Mouse (Mus musculus) thymus, adult 2 months (tissue): ENCODE measurements around the gene 3110001I22Rik. TPM values are rescaled to one million over a fixed set of nuclear protein-coding genes. Genes with fewer than 3 reads are reported as not detected.

Experiments
- DNase-seq: peaks from one replicate; pipeline ENCODE4 v3.0.0; 2021
- H3K27ac ChIP-seq: fragments of 200-500 bp; 2 replicates; pipeline ENCODE4 v1.5.1; 2012; ENCODE audit warnings: low read length, control low read depth; ENCODE audit not compliant: control insufficient read depth, insufficient read depth
- H3K27me3 ChIP-seq: fragments of 200-500 bp; 2 replicates; pipeline ENCODE4 v1.6.1; 2012; ENCODE audit warnings: mild to moderate bottlenecking, low read length, moderate library complexity, mixed read lengths; ENCODE audit not compliant: control insufficient read depth, insufficient read depth
- H3K36me3 ChIP-seq: fragments of 200-500 bp; 2 replicates; pipeline ENCODE4 v1.6.1; 2012; ENCODE audit warnings: mild to moderate bottlenecking, low read length, moderate library complexity; ENCODE audit not compliant: control insufficient read depth, insufficient read depth
- H3K4me1 ChIP-seq: fragments of 200-500 bp; replicated peaks from 2 replicates; pipeline ENCODE4 v1.6.1; 2012; ENCODE audit warnings: low read length; ENCODE audit not compliant: control insufficient read depth, insufficient read depth
- H3K4me3 ChIP-seq: fragments of 200-500 bp; 2 replicates; pipeline ENCODE4 v1.5.1; 2012; ENCODE audit warnings: mild to moderate bottlenecking, low read length, control low read depth, moderate library complexity; ENCODE audit not compliant: control insufficient read depth, insufficient read depth
- CTCF ChIP-seq: fragments of 200-500 bp; IDR thresholded peaks from 2 replicates; pipeline ENCODE4 v1.5.1; 2012; ENCODE audit warnings: mild to moderate bottlenecking, control low read depth, low read length, moderate library complexity, borderline replicate concordance; ENCODE audit not compliant: control insufficient read depth, poor library complexity, insufficient read depth; ENCODE audit errors: extremely low read depth
- POLR2A ChIP-seq: fragments of 200-500 bp; IDR thresholded peaks from 2 replicates; pipeline ENCODE4 v1.6.1; 2012; ENCODE audit warnings: mild to moderate bottlenecking, low read length, control low read depth, moderate library complexity; ENCODE audit not compliant: control insufficient read depth, poor library complexity, insufficient read depth; ENCODE audit errors: extremely low read depth
- WGBS: fragments of 180-500 bp; shearing (Covaris S2); methylation state at CpG from one replicate; pipeline ENCODE4 v1.1.7; 2018; 5-methylcytosine and 5-hydroxymethylcytosine counted together
- polyA plus RNA-seq: library from polyadenylated mRNA; depleted of rRNA; stranded (reverse); fragments of >200 nt; gene quantifications from 2 replicates; pipeline ENCODE4 v1.2.3, GENCODE M21; 2012

The 3110001I22Rik gene
- polyA plus RNA-seq, 1 experiment = 3.0 TPM

GRCm38 (mm10) chr16:13672386-13672898 lies 713 bp downstream of the 3110001I22Rik start:
- H3K4me1 ChIP-seq = peaks cover 7% of the 10 kb centered on the region
- H3K4me3 ChIP-seq = peak overlapping the region; percentile 96
- under 1% methylated on average over 20 of the region's 20 CpGs for WGBS
- peak; percentile 66 for DNase-seq
- TF ChIP-seq POLR2A (no peak), CTCF (no peak)
- peak overlapping the region; percentile 21 for H3K27ac ChIP-seq
- H3K27me3 ChIP-seq = no peaks in the 10 kb centered on the region
- H3K36me3 ChIP-seq = peaks cover 9% of the 10 kb centered on the region

- no peak overlapping the region for H3K4me3 ChIP-seq
- H3K27ac ChIP-seq = no peak overlapping the region
- DNase-seq = no peak
- 81% methylated on average over 5 of the region's 5 CpGs for whole genome bisulfite sequencing
- H3K27me3 ChIP-seq = no peaks in the 10 kb centered on the region
- H3K36me3 ChIP-seq = peaks cover 16% of the 10 kb centered on the region
- TF ChIP-seq CTCF (no peak), POLR2A (no peak)
- peaks cover 6% of the 10 kb centered on the region for H3K4me1 ChIP-seq
These were observed 1.4 kb downstream of the 3110001I22Rik start for GRCm38 (mm10) chr16:13673114-13673513.

- no peak overlapping the region for H3K4me3 ChIP-seq
- H3K27me3 ChIP-seq = no peaks in the 10 kb centered on the region
- TF ChIP-seq POLR2A (no peak), CTCF (no peak)
- peaks cover 6% of the 10 kb centered on the region for H3K4me1 ChIP-seq
- WGBS = 96% methylated on average over 3 of the region's 3 CpGs
- peaks cover 21% of the 10 kb centered on the region for H3K36me3 ChIP-seq
- H3K27ac ChIP-seq = no peak overlapping the region
- no peak for DNase-seq
These were observed 2.8 kb downstream of the 3110001I22Rik start for GRCm38 (mm10) chr16:13674511-13674910.

DNA sequence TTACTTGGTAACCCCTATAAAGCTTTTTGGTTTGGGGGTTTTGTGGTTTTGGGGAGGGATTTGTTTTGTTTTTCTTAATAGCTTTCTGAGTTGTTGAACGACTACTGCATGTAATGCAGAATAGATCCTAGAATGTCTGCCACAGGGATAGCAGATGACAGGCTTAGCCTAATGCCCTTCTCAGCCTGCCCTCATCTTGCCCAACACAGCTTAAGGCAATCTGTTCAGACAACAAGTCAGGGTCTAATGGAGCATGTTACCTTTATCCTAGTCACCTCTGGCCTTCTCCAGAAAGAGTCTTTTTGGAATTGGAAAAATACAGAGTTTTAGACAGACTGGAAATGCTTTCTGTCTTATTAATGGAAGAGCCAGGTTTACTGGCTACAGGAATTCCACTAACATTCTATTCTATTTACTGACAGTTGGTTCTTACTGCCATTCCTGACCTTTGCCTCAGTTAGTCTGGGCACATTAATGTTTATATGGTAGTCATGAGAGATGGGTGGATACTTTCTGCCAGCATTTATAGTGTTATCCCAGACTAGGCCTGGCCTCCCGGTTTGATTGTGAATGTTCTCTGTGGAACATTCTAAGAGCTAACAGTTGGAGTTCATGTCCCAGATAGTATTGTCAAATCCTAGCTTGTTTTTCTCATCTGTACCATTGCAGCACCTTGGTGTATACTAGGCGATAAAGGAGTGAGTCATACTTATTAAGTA lies 7.0 kb downstream of the 3110001I22Rik start:
- TF ChIP-seq POLR2A (no peak), CTCF (no peak)

GRCm38 (mm10) chr16:13698998-13699397 lies 27.3 kb downstream of the 3110001I22Rik start:
- H3K36me3 ChIP-seq = peaks cover 62% of the 10 kb centered on the region
- H3K27ac ChIP-seq = no peak overlapping the region
- DNase-seq = no peak
- 98% methylated on average over 7 of the region's 7 CpGs for WGBS
- no peak for TF ChIP-seq POLR2A
- no peaks in the 10 kb centered on the region for H3K4me1 ChIP-seq
- no peak overlapping the region for H3K4me3 ChIP-seq
- H3K27me3 ChIP-seq = no peaks in the 10 kb centered on the region

More for the DNA sequence above, 7.0 kb downstream of the 3110001I22Rik start:
- Histone ChIP-seq H3K36me3 (peaks cover 21% of the 10 kb centered on the region), H3K27me3 (no peaks in the 10 kb centered on the region), H3K4me1 (no peaks in the 10 kb centered on the region), H3K4me3 (no peak overlapping the region), H3K27ac (no peak overlapping the region)
- 83% methylated on average over 3 of the region's 3 CpGs for WGBS
- no peak for DNase-seq

DNA sequence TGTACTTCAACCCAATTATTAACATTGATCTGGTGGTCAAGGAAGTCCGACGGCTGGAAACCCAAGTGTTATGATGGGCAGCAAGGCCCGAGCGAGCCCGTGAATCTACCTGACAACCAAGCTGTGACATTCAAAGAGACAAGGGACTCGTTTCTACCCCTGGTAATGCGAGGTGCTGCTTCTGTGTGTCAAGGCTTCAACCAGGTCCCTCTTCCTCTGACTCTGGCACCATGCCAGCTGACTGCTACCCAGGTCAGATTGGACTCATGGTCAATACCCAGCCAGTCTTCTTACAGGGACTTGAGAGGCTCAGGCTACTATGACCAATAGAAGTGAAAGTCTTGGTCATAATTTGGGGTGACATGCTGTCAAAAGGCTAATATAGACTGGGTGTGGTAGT lies 30.5 kb downstream of the 3110001I22Rik start:
- Histone ChIP-seq H3K27ac (no peak overlapping the region), H3K4me1 (no peaks in the 10 kb centered on the region), H3K4me3 (no peak overlapping the region), H3K36me3 (peaks cover 44% of the 10 kb centered on the region), H3K27me3 (no peaks in the 10 kb centered on the region)
- 97% methylated on average over 7 of the region's 7 CpGs for WGBS
- TF ChIP-seq CTCF = no peak
- no peak for TF ChIP-seq POLR2A
- no peak for DNase-seq

DNA sequence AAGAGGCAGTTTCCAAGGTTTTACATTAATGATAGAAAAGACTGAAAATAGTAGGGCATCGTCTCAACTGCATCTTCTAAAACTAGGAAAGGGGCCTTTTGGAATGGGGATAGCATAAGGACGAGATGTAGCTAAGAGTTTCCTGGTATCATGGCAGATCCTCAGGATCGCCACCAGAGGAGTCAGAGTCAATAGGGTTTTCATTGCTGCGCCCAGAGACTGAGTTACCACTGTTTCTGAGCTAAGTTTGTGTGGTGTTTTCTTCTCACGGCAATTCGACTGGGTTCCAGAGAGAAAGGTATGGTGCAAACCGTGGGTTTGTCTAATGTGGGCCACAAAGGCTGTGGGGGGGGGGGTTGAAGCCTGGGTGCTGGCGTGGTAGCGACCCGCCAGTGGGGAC lies 32.9 kb downstream of the 3110001I22Rik start:
- Histone ChIP-seq H3K27me3 (no peaks in the 10 kb centered on the region), H3K27ac (no peak overlapping the region), H3K36me3 (peaks cover 24% of the 10 kb centered on the region), H3K4me1 (no peaks in the 10 kb centered on the region), H3K4me3 (no peak overlapping the region)
- TF ChIP-seq CTCF = no peak
- TF ChIP-seq POLR2A = no peak
- WGBS = 97% methylated on average over 10 of the region's 10 CpGs
- no peak for DNase-seq
